Mouse (Mus musculus) heart, embryonic 11.5 days (tissue): ENCODE measurements around the gene Pamr1. TPM values are rescaled to one million over a fixed set of nuclear protein-coding genes. Genes with fewer than 3 reads are reported as not detected.

Source experiments
- ATAC-seq: fragments of 200-750 bp; cut with Nextera tagmentation; replicated peaks from 2 replicates; pipeline ENCODE4 v1.8.0; 2017; ENCODE audit warnings: moderate library complexity; ENCODE audit not compliant: insufficient number of reproducible peaks, low FRiP score, low TSS enrichment
- H3K27ac ChIP-seq: fragments of 300-500 bp; sonication (generic); 2 replicates; pipeline ENCODE4 v1.5.1; 2014; ENCODE audit warnings: mild to moderate bottlenecking, low read depth, low read length
- H3K27me3 ChIP-seq: fragments of 300-500 bp; sonication (generic); 2 replicates; pipeline ENCODE4 v1.6.1; 2014; ENCODE audit warnings: mild to moderate bottlenecking, low read length, mixed read lengths; ENCODE audit not compliant: control insufficient read depth, insufficient read depth
- H3K36me3 ChIP-seq: fragments of 300-500 bp; sonication (generic); 2 replicates; pipeline ENCODE4 v1.6.1; 2014; ENCODE audit warnings: mild to moderate bottlenecking, low read length, moderate library complexity, mixed read lengths; ENCODE audit not compliant: control insufficient read depth, insufficient read depth
- H3K4me1 ChIP-seq: fragments of 300-500 bp; sonication (generic); 2 replicates; pipeline ENCODE4 v1.6.1; 2014; ENCODE audit warnings: low read length; ENCODE audit not compliant: control insufficient read depth, insufficient read depth
- H3K4me2 ChIP-seq: fragments of 300-500 bp; sonication (generic); 2 replicates; pipeline ENCODE4 v1.6.1; 2014; ENCODE audit warnings: mild to moderate bottlenecking, moderate library complexity
- H3K4me3 ChIP-seq: fragments of 300-500 bp; sonication (generic); 2 replicates; pipeline ENCODE4 v1.5.1; 2014; ENCODE audit warnings: low read depth, low read length
- H3K9ac ChIP-seq: fragments of 300-500 bp; sonication (generic); 2 replicates; pipeline ENCODE4 v1.6.1; 2014; ENCODE audit warnings: mild to moderate bottlenecking, low read depth, low read length, moderate library complexity
- H3K9me3 ChIP-seq: fragments of 300-500 bp; sonication (generic); replicated peaks from 2 replicates; pipeline ENCODE4 v1.6.1; 2016; ENCODE audit warnings: low read length; ENCODE audit not compliant: control insufficient read depth
- WGBS: fragments of 180-500 bp; shearing (Covaris S2); extraction: QIAGEN DNeasy Blood & Tissue Kit; methylation state at CpG from one replicate; pipeline ENCODE4 v1.1.7; 2014; ENCODE audit not compliant: insufficient replicate concordance; 5-methylcytosine and 5-hydroxymethylcytosine counted together
- polyA plus RNA-seq: library from polyadenylated mRNA; unstranded; fragments of >200 nt; fragmentation: Nextera tagmentation; extraction: Ambion mirVana; gene quantifications from 2 replicates; pipeline ENCODE4 v1.2.1, GENCODE M21; 2014

The Pamr1 gene
- polyA plus RNA-seq, 1 experiment from 2014 or later = 1.4 TPM

GRCm38 (mm10) chr2:102638690-102639089, 88.9 kb downstream of the Pamr1 start:
- 66% methylated on average over 2 of the region's 2 CpGs for WGBS
- Histone ChIP-seq H3K9ac (no peak overlapping the region), H3K27ac (no peak overlapping the region), H3K4me2 (no peak overlapping the region), H3K27me3 (no peaks in the 10 kb centered on the region), H3K9me3 (no peaks in the 10 kb centered on the region), H3K36me3 (no peaks in the 10 kb centered on the region), H3K4me1 (no peaks in the 10 kb centered on the region), H3K4me3 (no peak overlapping the region)
- ATAC-seq = no peak

GRCm38 (mm10) chr2:102648845-102649500, 99.2 kb downstream of the Pamr1 start:
- no peak overlapping the region for H3K27ac ChIP-seq
- no peaks in the 10 kb centered on the region for H3K36me3 ChIP-seq
- no peaks in the 10 kb centered on the region for H3K27me3 ChIP-seq
- H3K9ac ChIP-seq = no peak overlapping the region
- H3K4me3 ChIP-seq = no peak overlapping the region
- no peaks in the 10 kb centered on the region for H3K4me1 ChIP-seq
- WGBS = 79% methylated on average over 10 of the region's 10 CpGs
- H3K4me2 ChIP-seq = no peak overlapping the region
- no peaks in the 10 kb centered on the region for H3K9me3 ChIP-seq
- ATAC-seq = no peak

- Histone ChIP-seq H3K4me2 (no peak overlapping the region), H3K27ac (no peak overlapping the region), H3K4me1 (no peaks in the 10 kb centered on the region), H3K9ac (no peak overlapping the region), H3K9me3 (no peaks in the 10 kb centered on the region), H3K36me3 (no peaks in the 10 kb centered on the region), H3K4me3 (no peak overlapping the region), H3K27me3 (no peaks in the 10 kb centered on the region)
- ATAC-seq = no peak
- WGBS = 78% methylated on average over 4 of the region's 4 CpGs
Measured at GRCm38 (mm10) chr2:102650322-102650721, 100.5 kb downstream of the Pamr1 start.

- no peaks in the 10 kb centered on the region for H3K9me3 ChIP-seq
- H3K4me2 ChIP-seq = no peak overlapping the region
- no peak for ATAC-seq
- H3K4me1 ChIP-seq = no peaks in the 10 kb centered on the region; the same call in 1 of the 2 replicates
- H3K27ac ChIP-seq = no peak overlapping the region
- H3K9ac ChIP-seq = no peak overlapping the region
- no peaks in the 10 kb centered on the region for H3K36me3 ChIP-seq
- peaks cover 23% of the 10 kb centered on the region for H3K27me3 ChIP-seq
- WGBS = 58% methylated on average over 8 of the region's 8 CpGs
- H3K4me3 ChIP-seq = no peak overlapping the region
Measured at GRCm38 (mm10) chr2:102655966-102656725, 106.3 kb downstream of the Pamr1 start.

GRCm38 (mm10) chr2:102657726-102658125, 107.9 kb downstream of the Pamr1 start:
- Histone ChIP-seq H3K27ac (no peak overlapping the region), H3K27me3 (peaks cover 24% of the 10 kb centered on the region), H3K9ac (no peak overlapping the region), H3K4me2 (peak overlapping the region; percentile 99), H3K36me3 (no peaks in the 10 kb centered on the region), H3K4me3 (peak overlapping the region; percentile 59; the same call in 1 of the 2 replicates), H3K4me1 (no peaks in the 10 kb centered on the region; the same call in 1 of the 2 replicates), H3K9me3 (no peaks in the 10 kb centered on the region)
- ATAC-seq = no peak
- 15% methylated on average over 7 of the region's 7 CpGs for WGBS

- Histone ChIP-seq H3K9ac (peak within 1 kb of the TSS; percentile 73), H3K36me3 (no peaks in the 10 kb centered on the region), H3K27me3 (peaks cover 24% of the 10 kb centered on the region), H3K27ac (no peak within 1 kb of the TSS), H3K4me2 (peak within 1 kb of the TSS; percentile 99), H3K9me3 (no peaks in the 10 kb centered on the region), H3K4me1 (peaks cover under 1% of the 10 kb centered on the region), H3K4me3 (peak within 1 kb of the TSS; percentile 59)
- WGBS = 2% methylated on average over 20 of the region's 20 CpGs
- ATAC-seq = no peak
Measured at GRCm38 (mm10) chr2:102658163-102658660, 108.4 kb downstream of the Pamr1 start, which contains the start of gene Slc1a2. Gene Slc1a2, plus strand, starts transcription at chr2:102658659.

- Histone ChIP-seq H3K36me3 (no peaks in the 10 kb centered on the region), H3K9me3 (no peaks in the 10 kb centered on the region), H3K27me3 (peaks cover 24% of the 10 kb centered on the region), H3K27ac (no peak overlapping the region), H3K4me2 (peak overlapping the region; percentile 99), H3K4me1 (peaks cover 2% of the 10 kb centered on the region), H3K4me3 (peak overlapping the region; percentile 59), H3K9ac (peak overlapping the region; percentile 73)
- under 1% methylated on average over 71 of the region's 80 CpGs for WGBS
- ATAC-seq = peak; percentile 71
Measured at GRCm38 (mm10) chr2:102658661-102659520, 109.1 kb downstream of the Pamr1 start.

- WGBS = under 1% methylated on average over 10 of the region's 10 CpGs
- H3K9me3 ChIP-seq = no peaks in the 10 kb centered on the region
- no peak for ATAC-seq
- H3K9ac ChIP-seq = no peak overlapping the region
- H3K27ac ChIP-seq = no peak overlapping the region
- peak overlapping the region; percentile 99 for H3K4me2 ChIP-seq
- H3K4me3 ChIP-seq = peak overlapping the region; percentile 59
- H3K36me3 ChIP-seq = no peaks in the 10 kb centered on the region
- H3K27me3 ChIP-seq = peaks cover 24% of the 10 kb centered on the region
- peaks cover 2% of the 10 kb centered on the region for H3K4me1 ChIP-seq
Measured at GRCm38 (mm10) chr2:102659521-102659830, 109.7 kb downstream of the Pamr1 start.
